Mouse (Mus musculus): Measurements from ENCODE around the gene Mtor.

The Mtor gene

DNA sequence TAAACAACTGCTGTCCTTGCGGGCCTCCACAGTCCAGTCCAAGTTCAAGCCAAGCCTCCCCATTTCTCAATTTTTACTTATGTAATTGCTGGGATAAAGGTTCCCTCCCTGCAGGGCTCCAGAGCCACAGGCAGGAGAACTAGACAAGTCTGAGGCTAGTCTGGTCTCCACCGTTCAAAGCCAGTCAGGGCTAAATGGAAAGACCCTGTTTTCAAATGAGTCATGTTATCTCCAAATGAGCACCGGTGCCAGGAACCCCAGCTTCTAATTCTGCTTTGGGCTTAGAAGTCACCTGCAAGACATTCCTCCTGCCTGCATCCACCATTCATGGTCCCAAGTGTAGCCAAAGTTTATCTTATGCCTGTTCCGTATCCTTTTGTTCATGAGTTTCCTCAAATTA, 153.5 kb downstream of the Mtor start:
- no peak for DNase-seq

DNA sequence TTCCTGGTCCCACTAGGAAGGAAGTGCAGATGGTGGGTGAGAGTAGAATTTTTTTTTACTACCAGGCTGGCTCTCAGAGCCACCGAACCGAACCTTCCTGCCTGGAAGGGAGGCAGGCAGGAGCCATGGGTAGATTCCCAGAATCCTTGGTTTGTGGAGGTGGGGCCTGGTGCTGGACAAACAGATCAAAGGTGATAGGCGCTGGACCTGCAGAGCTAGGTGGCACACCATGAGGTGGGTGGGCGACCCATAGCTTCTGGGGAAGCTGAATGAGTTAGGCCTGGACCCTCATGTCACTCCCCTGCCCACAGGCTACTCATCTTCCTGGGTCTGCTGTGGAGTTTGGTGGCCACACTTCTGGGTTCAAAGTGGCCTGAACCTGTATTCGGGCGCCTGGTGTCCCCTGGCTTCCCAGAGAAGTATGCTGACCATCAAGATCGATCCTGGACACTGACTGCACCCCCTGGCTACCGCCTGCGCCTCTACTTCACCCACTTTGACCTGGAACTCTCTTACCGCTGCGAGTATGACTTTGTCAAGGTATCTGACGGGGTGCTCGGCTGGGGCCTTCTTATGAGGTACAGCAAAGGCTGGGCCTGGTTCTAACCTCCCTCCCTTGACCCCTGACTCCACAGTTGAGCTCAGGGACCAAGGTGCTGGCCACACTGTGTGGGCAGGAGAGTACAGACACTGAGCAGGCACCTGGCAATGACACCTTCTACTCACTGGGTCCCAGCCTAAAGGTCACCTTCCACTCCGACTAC, 154.1 kb downstream of the Mtor start, which contains the start of gene Masp2:
Masp2 (plus strand) TSS at position 198 of the 764 bp plus-strand sequence.
- no peak for DNase-seq

DNA sequence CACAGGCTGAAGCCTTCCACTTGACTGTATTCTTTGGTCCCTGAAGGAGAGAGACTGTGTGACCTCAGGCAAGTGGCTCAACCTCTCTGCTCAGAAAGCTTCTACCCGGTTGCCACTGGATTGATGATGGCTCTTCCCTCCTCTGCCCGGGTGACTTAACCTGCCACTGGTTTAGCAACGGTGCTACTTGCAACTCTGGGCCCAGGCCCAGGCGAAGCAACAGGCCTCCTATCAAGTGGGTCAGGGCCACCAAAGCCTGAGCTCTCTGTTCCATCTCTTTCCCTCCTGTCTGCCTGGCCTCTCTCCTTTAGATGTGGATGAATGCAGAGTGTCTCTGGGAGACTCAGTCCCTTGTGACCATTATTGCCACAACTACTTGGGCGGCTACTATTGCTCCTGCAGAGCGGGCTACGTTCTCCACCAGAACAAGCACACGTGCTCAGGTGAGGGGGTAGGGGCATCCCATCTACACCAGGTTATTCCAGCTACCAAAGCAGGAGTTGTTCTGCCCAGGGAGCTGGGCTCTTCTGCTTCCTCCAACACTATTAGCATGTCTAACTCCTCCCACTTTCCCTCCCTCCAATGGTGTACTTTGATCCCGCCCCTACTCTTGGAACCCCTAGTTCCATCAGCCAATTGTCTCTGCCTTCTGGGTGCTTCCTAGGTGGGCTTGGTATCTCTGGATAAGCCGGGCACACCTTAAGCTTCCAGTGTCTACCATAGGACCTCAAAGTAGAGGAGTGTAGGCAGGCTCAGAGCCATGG, 155.1 kb downstream of the Mtor start:
- DNase-seq = no peak

DNA sequence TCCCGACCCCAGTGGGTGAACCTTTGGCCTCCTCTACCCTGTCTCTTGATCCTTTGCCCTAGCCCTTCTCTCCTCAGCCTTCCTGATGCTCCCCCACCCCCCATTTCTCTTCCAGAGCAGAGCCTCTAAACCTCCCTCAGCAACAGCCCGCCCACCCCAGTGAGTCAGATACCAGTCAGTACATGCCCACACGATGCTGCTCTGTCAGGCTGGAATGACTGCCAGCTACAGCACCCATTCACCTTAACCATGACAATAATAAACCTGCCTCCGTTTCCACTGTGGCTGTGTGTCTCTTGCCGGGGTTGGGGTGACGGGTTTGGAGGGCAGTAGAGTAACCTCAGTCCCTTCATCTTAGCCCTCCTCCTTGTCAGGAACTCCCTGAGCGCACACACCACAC, 155.7 kb downstream of the Mtor start:
- no peak for DNase-seq

DNA sequence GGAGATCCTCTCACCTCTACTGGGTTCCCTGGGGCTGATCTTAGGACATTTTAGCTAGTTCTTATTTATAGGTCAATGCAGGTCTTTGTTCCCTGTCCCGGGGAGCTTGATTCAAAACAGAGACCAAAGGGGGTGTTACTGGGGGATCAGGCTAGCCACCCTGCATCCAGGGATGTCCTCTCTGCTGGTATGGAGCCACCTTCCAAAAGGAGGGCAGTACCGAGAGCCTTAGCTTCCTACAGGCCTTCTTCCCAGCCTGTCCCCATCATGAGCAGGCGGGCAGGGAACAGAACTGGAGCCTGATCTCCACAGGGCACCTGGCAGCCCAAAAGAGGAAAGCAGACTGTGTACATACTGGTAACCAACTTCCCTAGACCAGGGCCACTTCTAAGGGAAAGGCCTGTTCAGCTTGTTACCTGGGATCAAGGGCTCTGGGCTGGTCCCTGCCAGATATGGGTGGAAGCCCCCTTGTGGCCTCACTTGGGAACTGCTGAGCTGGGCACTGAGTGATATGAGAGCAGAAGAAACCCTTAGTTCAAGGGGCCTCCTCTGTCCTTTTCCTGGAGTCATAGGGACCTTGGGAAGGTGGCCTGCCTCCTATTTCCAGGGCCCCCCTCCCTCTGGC, 156.2 kb downstream of the Mtor start:
- peak; percentile 49 for DNase-seq
